Mouse (Mus musculus): ENCODE results near the gene Hivep1.

Hivep1 gene

GRCm38 (mm10) chr13:42233741-42234419, 182.1 kb downstream of the Hivep1 start:
- DNase-seq (ENCODE audit: low read depth), result no peak

- no peak for DNase-seq (ENCODE audit: low read depth)
Observed at GRCm38 (mm10) chr13:42238520-42238919, 186.7 kb downstream of the Hivep1 start.

GRCm38 (mm10) chr13:42242131-42242530, 190.3 kb downstream of the Hivep1 start:
- DNase-seq (ENCODE audit: low read depth), result no peak
